Mouse (Mus musculus) left cerebral cortex, adult 9 months (tissue): Measurements from ENCODE around the gene Gm428.
"Not testable (repeated sequence)": the region's sequence is repeated elsewhere in the genome, so short reads cannot be mapped to it uniquely, and the experiment has no call there.

Experiments
- DNase-seq, 2 experiments: peaks; one replicate each; pipeline ENCODE4 v3.0.0; 2022; ENCODE audit warnings: low spot score in 2 of 2

The Gm428 gene

DNA sequence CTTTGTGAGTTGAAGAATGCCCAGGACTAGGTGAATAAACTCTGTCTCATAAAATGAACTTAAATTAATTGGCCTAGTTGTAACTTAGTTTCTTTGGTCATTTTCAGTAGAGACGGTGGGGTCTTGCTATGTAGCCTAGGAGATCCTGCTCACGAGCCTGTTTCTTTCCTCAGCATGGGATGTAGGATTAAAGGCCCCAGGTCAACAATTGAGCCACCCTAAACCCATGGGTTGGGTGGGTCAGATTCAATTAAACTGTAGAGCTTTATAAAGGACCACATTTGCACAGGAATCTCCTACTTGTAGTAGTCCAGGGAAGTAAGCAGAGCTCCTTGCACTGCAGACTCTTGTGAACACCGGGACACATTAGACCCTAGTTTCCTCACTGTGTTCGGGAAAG, at the start of gene Gm428:
Gene Gm428 (plus strand): TSS at position 301 of the 400 bp plus-strand sequence.
- DNase-seq, result not testable (repeated sequence)

DNA sequence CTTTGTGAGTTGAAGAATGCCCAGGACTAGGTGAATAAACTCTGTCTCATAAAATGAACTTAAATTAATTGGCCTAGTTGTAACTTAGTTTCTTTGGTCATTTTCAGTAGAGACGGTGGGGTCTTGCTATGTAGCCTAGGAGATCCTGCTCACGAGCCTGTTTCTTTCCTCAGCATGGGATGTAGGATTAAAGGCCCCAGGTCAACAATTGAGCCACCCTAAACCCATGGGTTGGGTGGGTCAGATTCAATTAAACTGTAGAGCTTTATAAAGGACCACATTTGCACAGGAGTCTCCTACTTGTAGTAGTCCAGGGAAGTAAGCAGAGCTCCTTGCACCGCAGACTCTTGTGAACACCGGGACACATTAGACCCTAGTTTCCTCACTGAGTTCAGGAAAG, 45.5 kb upstream of the Gm428 start, which contains the start of gene Gm11236:
Gene Gm11236 (plus strand): TSS at position 301 of the 400 bp plus-strand sequence.
- DNase-seq, result not testable (repeated sequence)

- not testable (repeated sequence) for DNase-seq
Observed at GRCm38 (mm10) chr4:73661864-73662263, 21.5 kb upstream of the Gm428 start.

GRCm38 (mm10) chr4:73668054-73668453, 15.3 kb upstream of the Gm428 start, which contains the start of gene Gm11239:
TSS of gene Gm11239 (plus strand) at chr4:73668354.
- DNase-seq, result not testable (repeated sequence)

DNA sequence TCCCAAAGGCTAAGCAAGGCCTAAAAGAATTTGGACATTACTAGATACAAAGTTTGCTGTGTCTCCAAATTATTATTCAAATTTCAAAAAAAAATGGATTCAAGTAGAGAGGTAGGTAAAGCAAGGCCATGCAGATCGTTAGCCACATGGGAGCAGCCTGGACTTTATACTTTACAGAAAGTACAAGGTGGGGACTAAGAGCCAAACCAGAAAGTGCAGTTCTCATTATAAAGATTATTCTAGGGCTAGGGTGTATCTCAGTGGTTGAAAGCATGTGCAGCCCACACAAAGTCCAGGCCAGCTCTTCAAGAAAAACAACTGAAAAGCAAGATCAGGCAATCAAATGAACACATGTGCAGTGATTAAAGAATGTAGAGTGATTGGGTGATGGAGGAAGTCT, 35.4 kb downstream of the Gm428 start:
- DNase-seq, result no peak

DNA sequence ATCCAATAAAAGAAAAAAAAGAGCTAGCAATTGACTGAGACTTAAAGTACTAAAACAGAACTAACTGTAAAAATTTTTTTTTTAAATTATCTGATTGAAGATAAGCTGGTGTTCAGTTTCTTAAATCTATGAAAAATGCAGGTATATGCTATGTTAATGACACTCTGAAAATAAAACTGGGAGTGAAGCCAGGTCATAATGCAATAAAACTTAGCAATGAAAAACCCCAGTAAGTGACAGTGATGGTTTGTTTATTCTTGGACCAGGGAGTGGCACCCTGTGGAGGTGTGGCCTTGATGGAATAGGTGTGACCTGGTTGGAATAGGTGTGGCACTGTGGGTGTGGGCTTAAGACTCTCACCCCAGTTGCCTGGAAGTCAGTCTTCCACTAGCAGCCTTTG, 36.5 kb downstream of the Gm428 start:
- no peak for DNase-seq
